Mouse (Mus musculus): ENCODE results near the gene Zfp189. TPM values are rescaled to one million over a fixed set of nuclear protein-coding genes. Genes with fewer than 3 reads are reported as not detected.

Gene Zfp189
- polyA plus RNA-seq, 1 experiment from 2014 or later, result 3.5 TPM

Other genes with a start within 250 kb of the Zfp189 start
- gene Acnat2, start 113.0 kb upstream of the Zfp189 start, polyA plus RNA-seq (2015; fragmentation: Nextera tagmentation; extraction: Ambion mirVana), result 0.32 and 0.57 TPM in 2 replicates
- gene Acnat1, start 47.3 kb upstream of the Zfp189 start, polyA plus RNA-seq (2015; fragmentation: Nextera tagmentation; extraction: Ambion mirVana), result 0.86 and 1.1 TPM in 2 replicates
- 2.9 and 3.3 TPM in 2 replicates for gene Baat, start 14.6 kb upstream of the Zfp189 start, polyA plus RNA-seq (2015; fragmentation: Nextera tagmentation; extraction: Ambion mirVana)
- 54.4 and 56.9 TPM in 2 replicates for gene Mrpl50, start 83 bp upstream of the Zfp189 start, polyA plus RNA-seq (2015; fragmentation: Nextera tagmentation; extraction: Ambion mirVana)
- gene Aldob, start 28.4 kb downstream of the Zfp189 start, polyA plus RNA-seq (2015; fragmentation: Nextera tagmentation; extraction: Ambion mirVana), result 479 and 529 TPM in 2 replicates
- gene Tmem246, start 76.7 kb downstream of the Zfp189 start, polyA plus RNA-seq (2015; fragmentation: Nextera tagmentation; extraction: Ambion mirVana), result 5.6 and 6.1 TPM in 2 replicates
- gene Rnf20, start 110.8 kb downstream of the Zfp189 start, polyA plus RNA-seq (2015; fragmentation: Nextera tagmentation; extraction: Ambion mirVana), result 13.6 and 13.7 TPM in 2 replicates
- not detected in 2 replicates for gene Ppp3r2, start 160.8 kb downstream of the Zfp189 start, polyA plus RNA-seq (2015; fragmentation: Nextera tagmentation; extraction: Ambion mirVana)

Data from liver, embryonic 16.5 days (tissue).